ENCODE assay signal across 8 mouse cellular contexts in genomic region chr12:8394894-8395297, GRCm38 (mm10).
DNase-seq lines count a peak whose midpoint lies in the region; ATAC-seq and TF ChIP-seq lines count a peak whose summit lies in the region.

No protein-coding gene starts in this region.

- H3K27me3 ChIP-seq in limb, embryonic 13.5 days = no peaks in the 10 kb centered on the region

- peaks cover 21% of the 10 kb centered on the region for H3K4me1 ChIP-seq in limb, embryonic 13.5 days

- ATAC-seq in limb, embryonic 13.5 days (ENCODE audit: low FRiP score, low read depth) = peak; percentile 84

- peak overlapping the region; percentile 58 for H3K27ac ChIP-seq in gastrocnemius, adult 2 months
- H3K27ac ChIP-seq in limb, embryonic 13.5 days = peak overlapping the region; percentile 75; the same call in 1 of the 2 replicates

- WGBS in limb, embryonic 13.5 days = 50% methylated on average over 6 of the region's 6 CpGs

- intact Hi-C loops in gastrocnemius, adult 2 months (cut with DNase I) = loop anchor here (5.0 kb wide), 2 partner anchors 37 to 52 kb away; no protein-coding TSS in a partner anchor

- DNase-seq in gastrocnemius, adult 2 months = no peak
- DNase-seq in gastrocnemius, postnatal 10 days = no peak
- peak; percentile 15 for DNase-seq in ZHBTc4 (ENCODE audit: low read depth, low spot score)
- peak; percentile 47 for DNase-seq in heart, postnatal 4 days
- no peak for DNase-seq in thymus, postnatal 10 days (ENCODE audit: low spot score in 2 of 2)
- no peak for DNase-seq in cerebellum, adult 18-20 months
- no peak for DNase-seq in urinary bladder, postnatal 10 days (ENCODE audit: low spot score)

- no peak overlapping the region for H3K4me3 ChIP-seq in gastrocnemius, adult 2 months
- H3K4me3 ChIP-seq in limb, embryonic 13.5 days = no peak overlapping the region

- no peak overlapping the region for H3K9ac ChIP-seq in limb, embryonic 13.5 days

- H3K9me3 ChIP-seq in limb, embryonic 13.5 days = no peaks in the 10 kb centered on the region

- no peaks in the 10 kb centered on the region for H3K36me3 ChIP-seq in limb, embryonic 13.5 days

- no peak overlapping the region for H3K4me2 ChIP-seq in limb, embryonic 13.5 days (replicated peaks)

- no peak for TF ChIP-seq CTCF in gastrocnemius, adult 2 months (IDR thresholded peaks at IDR 0.05)

Comparison
In these comparisons a context has a peak if more than half of its experiments do, and no peak if none do; other contexts are left out.
1. DNase-seq: peak in ZHBTc4 (single experiment) and heart, postnatal 4 days (single experiment); none in gastrocnemius, adult 2 months (single experiment), gastrocnemius, postnatal 10 days (single experiment), thymus, postnatal 10 days (0 of 2), cerebellum, adult 18-20 months (0 of 2) and urinary bladder, postnatal 10 days (single experiment).